Mouse (Mus musculus): ENCODE measurements at regions not wholly inside any gene's neighbourhood (a gene's known extent, or its start where the extent isn't known, plus 50 kb on each side); places are given as distances from the start of the nearest gene placed in this dataset.

- TF ChIP-seq USF1 (IDR thresholded peaks at IDR 0.05; ENCODE audit: low read depth, low read length) (no peak), ELF1 (IDR thresholded peaks at IDR 0.05; ENCODE audit: low read depth, low read length) (no peak), ZNF384 (IDR thresholded peaks at IDR 0.05; ENCODE audit: low read depth, low read length) (no peak), MEF2A (IDR thresholded peaks at IDR 0.05; ENCODE audit: borderline replicate concordance, low read depth, low read length) (no peak), CTCF (conservative IDR thresholded peaks at IDR 0.05 in 1 of 2, IDR thresholded peaks at IDR 0.05 in 1 of 2; ENCODE audit: low read depth in 2 of 2, low read length in 2 of 2) (no peak), HCFC1 (IDR thresholded peaks at IDR 0.05; ENCODE audit: low read depth, low read length) (no peak), POLR2AphosphoS2 (IDR thresholded peaks at IDR 0.05; ENCODE audit: low read depth, low read length) (no peak), SIN3A (IDR thresholded peaks at IDR 0.05; ENCODE audit: low read length) (no peak), TCF12 (IDR thresholded peaks at IDR 0.05; ENCODE audit: low read depth, low read length) (no peak), RAD21 (IDR thresholded peaks at IDR 0.05; ENCODE audit: low read depth, low read length) (no peak), MAX (IDR thresholded peaks at IDR 0.05; ENCODE audit: low read length) (no peak), POLR2A (IDR thresholded peaks at IDR 0.05; ENCODE audit: low read depth, low read length) (no peak), MAZ (IDR thresholded peaks at IDR 0.05; ENCODE audit: low read depth, low read length) (no peak)
Measured at GRCm38 (mm10) chr10:111672454-111673316, 166.6 kb downstream of the Phlda1 start.
